Mouse (Mus musculus) WW6 (cell line): ENCODE measurements at regions not wholly inside any gene's neighbourhood (a gene's known extent, or its start where the extent isn't known, plus 50 kb on each side); places are given as distances from the start of the nearest gene placed in this dataset.

ENCODE experiments used
- DNase-seq: peaks from one replicate; pipeline ENCODE4 v3.0.0-alpha.2; 2013; ENCODE audit warnings: low read depth, low spot score

GRCm38 (mm10) chr4:152731082-152731720 is 253.5 kb upstream of the Kcnab2 start:
- DNase-seq: no peak

DNA sequence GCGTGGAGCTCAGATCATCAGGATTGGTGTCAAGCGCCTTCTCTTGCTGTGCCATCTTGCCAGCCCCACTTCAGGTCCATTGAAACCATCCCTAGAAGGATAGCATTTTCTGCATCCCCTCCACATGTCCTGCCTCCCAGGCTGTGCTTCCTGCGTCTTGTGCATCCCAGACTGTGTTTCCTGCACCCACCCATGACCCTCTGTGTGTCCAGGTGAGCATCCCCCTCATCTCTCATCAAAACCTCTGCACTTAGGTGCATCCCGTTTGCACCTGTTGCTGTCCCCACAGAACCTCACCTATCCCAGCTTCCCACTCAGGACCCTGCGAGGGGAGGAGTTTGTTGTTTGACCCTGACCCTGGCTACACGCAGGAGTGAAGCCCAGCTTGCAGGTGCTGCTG is 251.8 kb upstream of the Kcnab2 start:
- DNase-seq: no peak

GRCm38 (mm10) chr4:152725881-152726280 is 248.2 kb upstream of the Kcnab2 start:
- DNase-seq: no peak

- no peak for DNase-seq
These were observed 247.8 kb upstream of the Kcnab2 start for GRCm38 (mm10) chr4:152725423-152725822.

- DNase-seq: no peak
These were observed 247.1 kb upstream of the Kcnab2 start for GRCm38 (mm10) chr4:152724741-152725140.

GRCm38 (mm10) chr4:152724026-152724425 is 246.4 kb upstream of the Kcnab2 start:
- no peak for DNase-seq

- DNase-seq: no peak
These were observed 242.9 kb upstream of the Kcnab2 start for GRCm38 (mm10) chr4:152720528-152720927.

GRCm38 (mm10) chr4:152719416-152720127 is 241.9 kb upstream of the Kcnab2 start:
- no peak for DNase-seq

DNA sequence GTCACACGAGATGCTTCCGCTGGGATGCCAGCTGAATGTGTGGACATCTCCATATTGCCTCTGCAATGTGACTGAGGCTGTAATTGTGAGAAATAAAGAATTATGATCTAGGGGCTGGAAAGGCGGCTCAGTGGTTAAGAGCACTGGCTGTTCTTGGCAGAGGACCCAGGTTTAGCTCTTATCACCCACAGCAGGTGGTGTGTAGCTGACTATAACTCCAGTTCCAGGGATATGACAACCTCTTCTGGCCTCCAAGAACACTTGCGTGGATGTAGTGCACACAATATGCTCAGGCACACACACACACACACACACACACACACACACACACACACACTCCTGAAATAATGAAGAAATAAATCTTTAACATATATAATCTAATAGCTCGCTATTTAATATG is 232.7 kb upstream of the Kcnab2 start:
- no peak for DNase-seq

GRCm38 (mm10) chr4:152700217-152700616 is 222.5 kb upstream of the Kcnab2 start:
- no peak for DNase-seq

GRCm38 (mm10) chr4:152697247-152697960 is 219.7 kb upstream of the Kcnab2 start:
- DNase-seq: no peak

DNA sequence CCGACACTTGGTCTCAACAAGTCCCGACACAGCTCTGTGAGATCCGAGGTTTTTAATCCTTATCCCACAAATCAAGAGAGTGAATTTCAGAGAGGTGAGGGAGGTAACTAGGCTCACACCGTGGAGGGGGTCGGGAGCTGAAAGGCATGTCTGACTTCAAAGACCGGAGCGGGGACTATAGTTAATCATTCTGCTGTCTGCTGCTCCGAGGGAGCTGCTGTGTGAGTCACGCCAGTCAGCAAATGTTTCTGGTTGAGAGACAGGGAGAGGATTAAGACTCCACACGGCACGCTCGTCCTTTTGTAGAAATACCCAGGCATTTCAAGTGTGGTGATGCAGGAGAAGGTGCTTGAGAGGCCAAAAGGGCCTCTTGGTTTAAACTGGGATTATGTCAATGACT is 214.1 kb upstream of the Kcnab2 start:
- DNase-seq: no peak

GRCm38 (mm10) chr4:152691302-152691701 is 213.6 kb upstream of the Kcnab2 start:
- DNase-seq: no peak

- no peak for DNase-seq
These were observed 213.1 kb upstream of the Kcnab2 start for GRCm38 (mm10) chr4:152690766-152691165.

DNA sequence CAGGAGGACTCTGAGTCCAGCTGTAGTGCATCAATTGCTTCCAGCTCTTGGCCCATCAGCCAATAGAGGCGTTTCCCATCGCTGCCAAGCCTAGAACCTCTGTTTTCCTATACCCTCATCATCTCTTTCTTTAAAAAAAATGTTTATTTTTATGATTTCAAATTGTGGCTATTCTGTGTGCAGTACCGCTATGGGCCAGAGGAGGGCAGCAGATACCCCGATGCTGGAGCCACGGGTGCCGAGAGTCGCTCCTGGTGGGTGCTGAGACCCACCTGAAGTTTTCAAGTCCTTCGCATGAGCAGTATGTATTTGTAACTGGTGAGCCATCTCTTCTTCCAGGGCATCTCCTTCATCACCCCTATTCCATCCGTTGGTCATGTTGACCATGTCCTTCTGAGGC is 212.2 kb upstream of the Kcnab2 start:
- DNase-seq: no peak

- DNase-seq: no peak
These were observed 208.9 kb upstream of the Kcnab2 start for GRCm38 (mm10) chr4:152686509-152687081.

GRCm38 (mm10) chr4:152674140-152674539 is 196.5 kb upstream of the Kcnab2 start:
- DNase-seq: no peak

- DNase-seq: no peak
These were observed 185.8 kb upstream of the Kcnab2 start for GRCm38 (mm10) chr4:152663482-152663881.

DNA sequence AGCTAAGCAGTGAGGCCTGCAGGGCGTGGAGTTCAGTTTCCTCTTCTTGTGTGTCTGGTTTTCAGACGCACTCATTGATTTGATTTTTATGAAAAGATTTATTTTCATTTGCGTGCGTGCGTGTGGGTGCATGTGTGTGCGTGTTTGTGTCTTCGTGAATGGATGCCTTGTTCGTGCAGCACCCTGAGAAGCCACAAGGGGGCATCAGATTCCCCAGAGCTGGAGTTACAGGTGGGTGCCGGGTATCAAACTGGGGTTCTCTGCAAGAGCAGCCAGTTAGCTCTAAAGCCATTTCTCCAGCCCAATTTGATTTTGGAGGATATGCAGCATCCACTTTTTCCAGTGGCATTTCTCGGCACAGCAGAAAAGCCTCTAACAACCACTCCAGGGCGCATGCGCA is 185.4 kb upstream of the Kcnab2 start:
- no peak for DNase-seq

DNA sequence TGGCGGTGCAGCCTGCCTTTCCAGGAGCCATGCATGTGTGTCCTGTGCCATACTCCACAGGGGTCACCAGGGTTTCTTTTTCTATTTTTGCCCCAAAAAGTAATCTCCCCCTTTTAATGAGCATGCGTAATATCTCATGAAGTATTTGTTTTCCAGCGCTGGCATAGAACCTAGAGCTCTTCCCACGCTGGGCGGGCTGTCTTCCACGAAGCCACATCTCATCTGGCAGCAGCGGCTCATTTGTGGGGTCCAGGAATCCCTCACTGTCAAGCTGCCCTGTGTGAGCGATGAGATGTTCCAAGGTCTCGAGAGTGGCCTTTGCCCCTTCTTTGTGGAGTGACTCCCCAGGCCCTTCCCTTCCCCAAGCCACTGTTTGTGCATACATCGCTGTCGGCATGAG is 184.8 kb upstream of the Kcnab2 start:
- no peak for DNase-seq

GRCm38 (mm10) chr4:152650198-152650597 is 172.5 kb upstream of the Kcnab2 start:
- no peak for DNase-seq

DNA sequence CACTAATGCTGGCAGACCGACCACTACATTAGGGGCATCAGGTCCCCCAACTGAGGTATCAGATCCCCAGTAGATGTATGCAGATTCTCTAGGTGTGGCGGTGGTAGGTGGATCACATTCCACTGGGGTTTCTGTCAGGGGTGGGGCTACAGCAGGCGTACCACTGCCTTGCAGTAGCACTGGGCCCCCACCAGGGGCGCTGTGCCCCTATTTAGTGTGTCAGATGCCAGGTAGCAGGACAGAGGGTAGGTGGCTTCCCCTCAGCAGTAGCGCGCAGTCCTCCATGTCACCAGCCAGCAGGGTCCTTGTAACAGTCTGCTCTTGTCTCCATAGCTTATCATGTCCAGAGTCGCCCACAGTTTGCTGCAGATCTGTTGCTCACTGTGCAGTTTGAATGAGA is 169.9 kb upstream of the Kcnab2 start:
- peak; percentile 26 for DNase-seq
